Mouse (Mus musculus) right cerebral cortex, postnatal 10 days (tissue): ENCODE measurements at regions not wholly inside any gene's neighbourhood (a gene's known extent, or its start where the extent isn't known, plus 50 kb on each side); places are given as distances from the start of the nearest gene placed in this dataset.
"Not testable (repeated sequence)": the region's sequence is repeated elsewhere in the genome, so short reads cannot be mapped to it uniquely, and the experiment has no call there.

Experiments
- DNase-seq, 2 experiments: peaks; one replicate each; pipeline ENCODE4 v3.0.0; 2021; ENCODE audit warnings: low spot score in 2 of 2

GRCm38 (mm10) chr1:157755015-157755649, 248.6 kb downstream of the Sec16b start:
- no peak for DNase-seq

DNA sequence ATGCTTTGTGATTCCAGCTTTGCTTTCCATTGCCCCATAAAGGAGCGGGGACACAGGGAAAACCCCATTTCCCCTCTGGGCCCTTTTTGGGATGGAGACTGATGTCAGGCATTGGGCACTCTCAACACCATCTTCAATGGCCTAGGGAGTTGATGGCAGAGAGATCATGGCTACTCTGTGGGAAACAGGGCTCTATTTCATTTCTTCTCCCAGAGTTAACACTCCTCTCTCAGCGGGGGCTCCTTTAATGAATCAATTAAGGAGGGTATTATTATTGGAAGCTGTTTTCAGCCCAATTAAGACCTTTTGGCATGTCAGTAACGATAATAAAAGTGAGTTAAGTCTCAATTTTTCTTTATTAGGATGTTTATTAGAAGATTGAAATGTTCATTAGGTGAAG, 250.4 kb downstream of the Sec16b start:
- DNase-seq, result no peak

GRCm38 (mm10) chr1:157758337-157758736, 251.8 kb downstream of the Sec16b start:
- no peak for DNase-seq

DNA sequence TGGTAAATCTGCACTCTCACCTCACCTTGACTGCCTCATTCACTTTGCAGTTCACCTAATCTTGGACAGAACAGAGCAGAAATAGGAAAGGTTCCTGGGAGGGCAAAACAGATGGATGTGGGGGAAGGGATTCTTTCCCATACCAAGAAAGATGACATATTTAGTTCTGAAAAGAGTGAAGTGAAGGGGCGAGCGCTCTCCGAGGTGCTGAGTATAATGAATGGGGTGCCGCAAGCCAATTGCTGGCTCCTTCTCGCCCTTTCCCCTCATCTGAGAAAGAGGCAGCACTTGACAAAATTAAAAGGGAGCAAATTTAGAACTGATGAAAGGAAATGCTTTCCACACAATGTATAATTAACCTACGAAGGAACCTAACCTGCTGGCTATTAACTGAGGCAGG, 261.7 kb downstream of the Sec16b start:
- no peak for DNase-seq

GRCm38 (mm10) chr1:157797711-157798110, 291.2 kb downstream of the Sec16b start:
- DNase-seq, result no peak

- DNase-seq, result no peak
Measured at GRCm38 (mm10) chr1:157798561-157799553, 292.3 kb downstream of the Sec16b start.

DNA sequence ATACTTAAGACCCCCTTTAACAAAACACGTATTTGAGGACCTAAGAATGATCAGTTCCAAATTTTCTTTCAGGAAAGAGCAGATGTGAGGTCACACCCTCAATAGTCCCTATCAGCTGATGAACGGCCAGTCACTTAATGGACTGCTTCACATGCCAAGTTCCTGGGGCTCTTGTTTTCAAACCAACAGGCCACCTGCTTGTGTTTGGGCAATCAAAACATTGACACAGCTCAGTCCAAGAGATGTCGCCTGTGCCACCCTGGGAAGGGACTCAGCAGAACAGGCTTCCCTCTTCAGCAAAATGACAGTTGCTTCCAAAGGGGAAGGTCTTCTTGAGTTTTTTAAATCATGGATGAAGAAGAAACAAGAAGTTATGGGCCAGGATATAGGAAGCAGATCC, 294.6 kb downstream of the Sec16b start:
- DNase-seq, result no peak

- DNase-seq, result no peak
Measured at GRCm38 (mm10) chr1:157804229-157804628, 297.7 kb downstream of the Sec16b start.

- DNase-seq, result no peak
Measured at GRCm38 (mm10) chr1:157806296-157806695, 299.8 kb downstream of the Sec16b start.

DNA sequence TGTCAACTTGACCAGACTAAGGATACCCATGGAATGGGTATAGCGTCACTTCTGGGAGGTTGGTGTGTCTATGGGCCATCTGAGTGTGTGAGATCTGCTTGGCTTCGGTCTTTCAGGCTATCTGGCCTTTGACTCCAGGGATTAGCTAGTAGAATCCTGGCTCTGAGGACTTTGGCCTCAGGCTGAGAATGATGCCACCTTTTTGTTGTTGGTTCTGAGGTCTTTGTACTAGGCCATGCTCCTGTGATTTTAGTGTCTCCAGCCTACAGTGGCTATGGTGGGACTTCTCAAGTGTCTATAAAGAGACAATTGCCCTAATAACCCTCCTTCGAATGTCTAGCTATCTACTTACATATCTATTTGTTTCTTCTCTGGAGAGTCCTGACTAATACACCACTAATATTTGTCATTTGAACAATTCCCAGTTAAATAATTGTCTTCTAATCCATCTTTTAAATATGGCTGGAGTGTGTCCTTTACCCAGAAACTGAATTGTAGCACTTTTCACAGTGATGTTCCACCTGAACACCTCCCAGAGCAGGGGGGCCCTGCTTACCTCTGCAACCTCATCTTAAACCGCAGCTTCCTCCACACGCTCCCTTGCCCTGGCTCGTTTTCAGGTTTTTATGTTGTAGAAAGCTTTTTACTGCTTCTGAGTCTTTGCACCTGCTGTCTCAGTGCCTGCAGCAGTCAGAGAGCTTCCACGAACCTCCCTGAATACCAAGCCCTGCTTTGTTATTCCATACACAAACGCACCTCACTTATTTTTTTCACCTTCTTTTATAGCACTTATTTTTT, 303.3 kb downstream of the Sec16b start:
- DNase-seq, result no peak

- DNase-seq, result no peak
Measured at GRCm38 (mm10) chr1:157810657-157811056, 304.1 kb downstream of the Sec16b start.

DNA sequence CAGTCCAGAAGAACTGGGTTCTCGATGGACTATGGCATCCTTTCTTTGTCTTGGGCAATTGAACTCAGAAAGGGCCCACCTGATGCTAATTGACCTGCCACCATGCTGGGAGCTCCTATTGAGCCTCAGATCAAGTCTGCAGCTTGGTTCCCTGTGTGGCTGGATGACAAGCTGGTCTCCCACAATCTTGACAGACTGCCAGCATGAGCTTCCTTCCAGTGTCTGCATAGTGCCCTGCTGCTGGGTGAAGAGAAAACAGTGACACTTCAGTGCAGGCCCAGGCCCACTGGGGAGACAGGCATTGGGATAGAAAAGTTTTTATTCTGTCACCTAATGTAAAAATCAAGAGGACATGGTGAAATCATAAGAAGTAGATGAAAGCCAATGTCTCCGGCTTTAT, 321.4 kb downstream of the Sec16b start:
- DNase-seq, result peak; percentile 34

DNA sequence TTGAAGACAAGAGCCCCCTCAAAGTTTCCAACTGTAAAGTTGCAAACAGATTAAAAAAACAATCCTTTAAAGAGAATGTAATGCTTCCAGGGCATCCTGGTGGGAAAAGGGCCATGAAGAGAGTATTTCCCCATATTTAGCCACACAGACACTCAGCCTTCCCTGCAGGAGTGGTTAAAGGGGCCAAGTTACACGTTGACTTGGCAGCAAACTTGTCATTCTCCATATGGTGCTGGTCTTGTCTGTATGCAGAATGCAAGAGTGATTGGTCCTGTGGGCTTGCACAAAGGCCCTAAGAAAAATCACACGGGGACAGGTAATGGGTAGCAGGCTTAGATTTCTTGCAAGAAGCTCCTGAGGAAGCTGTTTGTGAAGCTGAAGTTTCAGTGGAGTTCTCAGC, 325.0 kb downstream of the Sec16b start:
- DNase-seq, result no peak

- no peak for DNase-seq
Measured at GRCm38 (mm10) chr1:157872775-157873174, 366.2 kb downstream of the Sec16b start.

DNA sequence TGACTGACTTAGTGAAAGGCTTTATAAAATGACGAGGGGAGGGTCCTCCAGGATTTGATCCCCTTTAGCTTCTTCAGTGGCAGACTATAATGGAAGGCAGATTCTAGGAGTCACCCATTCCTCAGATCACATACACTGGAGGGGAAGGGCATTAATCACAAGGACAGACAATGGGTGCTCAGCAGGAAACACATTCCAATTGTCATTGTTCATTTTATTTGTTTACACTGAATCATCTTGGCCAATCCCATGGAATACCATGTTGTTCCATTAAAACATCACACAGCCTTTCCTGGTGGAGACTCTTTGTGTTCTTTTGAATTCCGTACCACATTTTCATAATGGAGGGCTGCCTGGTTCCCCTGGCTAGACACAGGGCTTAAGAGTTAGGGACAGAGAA, 368.5 kb downstream of the Sec16b start:
- DNase-seq, result no peak

DNA sequence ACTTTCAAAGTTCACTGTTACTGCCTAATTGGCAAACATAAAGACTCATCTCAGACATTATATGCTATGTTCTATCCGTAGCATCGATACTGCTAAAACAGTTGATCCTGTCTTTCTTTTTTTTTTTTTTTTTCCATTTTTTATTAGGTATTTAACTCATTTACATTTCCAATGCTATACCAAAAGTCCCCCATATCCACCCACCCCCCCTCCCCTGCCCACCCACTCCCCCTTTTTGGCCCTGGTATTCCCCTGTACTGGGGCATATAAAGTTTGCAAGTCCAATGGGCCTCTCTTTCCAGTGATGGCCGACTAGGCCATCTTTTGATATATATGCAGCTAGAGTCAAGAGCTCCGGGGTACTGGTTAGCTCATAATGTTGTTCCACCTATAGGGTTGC, 370.6 kb downstream of the Sec16b start:
- DNase-seq, result not testable (repeated sequence)

DNA sequence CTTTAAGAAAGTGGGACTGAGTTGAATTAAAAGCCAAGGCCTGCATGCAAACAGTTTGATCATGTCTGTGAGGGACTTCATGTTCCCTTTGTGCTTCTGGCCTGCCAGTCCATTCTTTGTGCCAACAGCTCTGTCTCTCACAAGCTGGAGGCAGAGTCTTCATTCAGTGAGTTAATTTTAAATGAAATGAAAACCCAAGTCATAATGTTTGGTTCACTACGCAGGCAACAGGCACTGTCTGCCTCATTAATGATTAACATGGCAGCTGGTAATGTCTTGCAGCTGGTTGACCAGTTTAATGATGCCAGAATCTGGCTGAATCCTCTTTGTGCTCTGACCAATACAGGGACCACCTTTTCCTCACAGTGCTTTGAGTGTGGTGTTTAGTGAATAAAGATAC, 380.6 kb downstream of the Sec16b start:
- no peak for DNase-seq

DNA sequence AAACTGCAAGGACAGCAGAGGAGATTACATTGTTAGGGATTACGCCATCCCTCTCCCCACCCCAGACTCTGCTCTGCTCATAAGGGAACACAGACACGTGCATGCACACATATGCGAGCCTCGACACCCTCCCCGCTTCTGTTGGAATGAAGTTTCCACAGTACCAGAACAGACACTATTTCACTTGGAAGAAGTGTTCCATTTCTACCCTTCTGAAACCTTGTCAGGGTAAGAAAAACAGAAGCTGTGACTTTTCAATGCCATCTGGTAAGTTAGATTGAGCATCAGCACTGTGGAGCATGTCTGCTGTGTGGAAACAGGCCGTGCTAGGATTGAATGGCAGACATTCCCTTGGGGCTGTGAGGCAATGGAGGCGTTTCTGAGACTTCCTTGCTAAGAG, 382.0 kb downstream of the Sec16b start:
- peak; percentile 62 to 84 for DNase-seq

DNA sequence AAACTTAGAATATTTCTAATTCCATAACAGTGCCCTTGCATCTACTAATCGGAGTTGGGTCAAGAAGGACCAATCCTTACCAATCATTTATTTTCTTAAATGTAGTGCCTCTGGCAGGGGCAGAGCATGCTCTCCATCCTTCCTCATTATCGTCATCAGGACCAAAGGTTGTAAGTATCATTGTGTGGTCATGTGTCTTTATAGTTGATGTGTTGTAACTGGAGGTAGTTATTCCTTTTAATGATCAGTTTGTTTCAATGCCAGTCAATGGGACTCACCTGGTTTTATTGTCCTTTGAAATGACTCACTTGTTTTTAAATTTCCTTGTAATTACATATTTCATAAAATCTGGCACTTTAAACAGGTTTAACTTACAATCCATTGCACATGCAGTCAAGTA, 399.6 kb downstream of the Sec16b start:
- no peak for DNase-seq

DNA sequence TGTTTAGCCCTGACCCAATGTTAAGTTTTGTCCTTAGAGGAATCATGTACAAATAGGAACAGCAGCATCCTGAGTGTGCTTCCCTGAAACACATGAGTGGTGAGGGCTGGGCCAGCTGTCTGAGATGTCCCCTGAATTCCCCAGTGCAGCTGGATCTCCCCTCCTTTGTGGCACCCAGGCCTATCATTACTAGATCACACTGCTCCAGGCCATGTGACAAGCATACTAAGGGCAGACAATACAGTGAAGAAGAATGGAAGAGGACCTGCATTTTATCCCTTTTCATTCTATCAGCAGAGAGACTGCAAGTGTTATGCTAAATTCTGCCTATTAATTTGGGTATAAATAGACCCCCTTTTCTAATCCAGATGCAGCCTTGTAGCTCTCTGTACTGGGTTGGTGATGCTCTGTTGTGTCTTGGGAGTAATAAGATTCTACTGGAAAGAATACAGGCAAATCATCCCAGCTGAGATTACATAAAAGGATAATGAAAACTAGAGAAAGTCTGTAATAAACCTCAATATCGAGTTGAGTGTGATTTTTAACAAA, 418.3 kb downstream of the Brinp2 start:
- peak; percentile 24 to 39 for DNase-seq

- peak; percentile 43 to 53 for DNase-seq
Measured at GRCm38 (mm10) chr1:157939516-157939915, 416.6 kb downstream of the Brinp2 start.

DNA sequence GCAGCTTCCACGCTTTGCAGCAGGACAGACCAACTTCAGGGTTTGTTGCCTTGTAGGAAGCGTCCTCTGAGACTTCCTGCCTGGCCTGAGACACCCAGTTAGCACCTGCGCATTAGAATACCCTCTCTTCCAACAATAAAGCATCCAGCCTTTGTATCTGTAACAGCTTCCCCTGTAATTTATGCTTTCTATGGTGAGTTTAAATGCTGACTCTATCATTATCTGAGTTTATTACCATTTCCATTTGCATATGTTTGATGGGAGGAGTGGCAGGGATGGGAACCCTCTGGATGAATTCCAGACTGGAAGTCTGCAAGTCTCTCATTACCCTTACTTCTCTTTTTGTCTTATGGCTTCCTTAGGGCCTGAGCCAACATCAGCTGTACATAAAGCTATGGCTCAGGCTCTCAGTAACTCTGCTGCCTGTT, 415.8 kb downstream of the Brinp2 start:
- DNase-seq, result peak; percentile 21 to 30
